ENCODE assay signal across 20 mouse cellular contexts in genomic region chr12:29243087-29243486, GRCm38 (mm10).
"Had no signal": no experiment of that assay in that cellular context is flagged by ENCODE, and none has a peak within 500 bp of the region (broad histone marks: within the 10 kb centered on the region; RNA-seq: fewer than 3 reads in every experiment).

No protein-coding gene starts in this region.

- H3K36me3 ChIP-seq: limb, embryonic 10.5 days; limb, embryonic 13.5 days; liver, embryonic 12.5 days; liver, embryonic 15.5 days; lung, embryonic 15.5 days had no signal

- H3K4me3 ChIP-seq: layer of hippocampus, adult 2 months; limb, embryonic 10.5 days; limb, embryonic 13.5 days; liver, embryonic 12.5 days; liver, embryonic 15.5 days; lung, embryonic 15.5 days; megakaryocyte, embryonic 14.5 days had no signal

- DNase-seq: kidney, adult 18-20 months; kidney, adult 9 months; kidney, postnatal 14 days; layer of hippocampus, adult 9-11 months; liver; lung, adult 18-20 months; lung, postnatal 10 days; lung, postnatal 36 days; midbrain, embryonic 14.5 days; thymus, adult 18-20 months; thymus, postnatal 36 days had no signal

- H3K27me3 ChIP-seq: limb, embryonic 13.5 days; liver, embryonic 12.5 days; liver, embryonic 15.5 days; lung, embryonic 15.5 days; megakaryocyte, embryonic 14.5 days had no signal

- H3K4me2 ChIP-seq: limb, embryonic 13.5 days; liver, embryonic 12.5 days; liver, embryonic 15.5 days; lung, embryonic 15.5 days; midbrain, embryonic 11.5 days had no signal

- H3K4me1 ChIP-seq: liver, embryonic 12.5 days; liver, embryonic 15.5 days; megakaryocyte, embryonic 14.5 days had no signal

- H3K27ac ChIP-seq: layer of hippocampus, adult 2 months; limb, embryonic 10.5 days; limb, embryonic 13.5 days; liver, embryonic 12.5 days; liver, embryonic 15.5 days; lung, embryonic 15.5 days had no signal

- H3K9me3 ChIP-seq: limb, embryonic 10.5 days; limb, embryonic 13.5 days; liver, embryonic 12.5 days; liver, embryonic 15.5 days; lung, embryonic 15.5 days had no signal

- ATAC-seq: intestine, embryonic 16.5 days; liver, embryonic 12.5 days had no signal

- H3K9ac ChIP-seq: limb, embryonic 13.5 days; liver, embryonic 12.5 days; liver, embryonic 15.5 days; lung, embryonic 15.5 days had no signal
